Mouse (Mus musculus) C2C12 (cell line): ENCODE measurements around the gene Casp14. TPM values are rescaled to one million over a fixed set of nuclear protein-coding genes. Genes with fewer than 3 reads are reported as not detected.

Source experiments
- H3K27me3 ChIP-seq: one replicate; pipeline ENCODE4 v1.6.1; 2011; ENCODE audit not compliant: control insufficient read depth, insufficient read depth, insufficient read length
- H3K36me3 ChIP-seq: one replicate; pipeline ENCODE4 v1.6.1; 2011; ENCODE audit not compliant: control insufficient read depth, insufficient read depth
- H3K4me3 ChIP-seq: one replicate; pipeline ENCODE4 v1.5.1; 2011; ENCODE audit warnings: mild to moderate bottlenecking, control low read depth; ENCODE audit not compliant: poor library complexity, insufficient read depth, severe bottlenecking
- H3K79me2 ChIP-seq: one replicate; pipeline ENCODE4 v1.6.1; 2011; ENCODE audit not compliant: control insufficient read depth, insufficient read depth
- H3K79me3 ChIP-seq: one replicate; pipeline ENCODE4 v1.6.1; 2011; ENCODE audit warnings: low read depth, control low read depth
- H3ac ChIP-seq: one replicate; pipeline ENCODE3; 2011; ENCODE audit warnings: low read depth; ENCODE audit not compliant: control insufficient read depth, insufficient read length
- CEBPB ChIP-seq: IDR thresholded peaks from one replicate; pipeline ENCODE4 v1.6.1; 2011; ENCODE audit warnings: low read depth, mild to moderate bottlenecking, control low read depth, moderate library complexity
- CTCF ChIP-seq: IDR thresholded peaks from one replicate; pipeline ENCODE4 v1.5.1; 2011; ENCODE audit not compliant: control insufficient read depth, insufficient read depth, insufficient read length
- FOSL1 ChIP-seq: IDR thresholded peaks from one replicate; pipeline ENCODE4 v1.8.0; 2011; ENCODE audit warnings: mild to moderate bottlenecking, low read length; ENCODE audit not compliant: poor library complexity, insufficient read depth, severe bottlenecking
- MAX ChIP-seq: IDR thresholded peaks from one replicate; pipeline ENCODE4 v1.6.1; 2011; ENCODE audit warnings: mild to moderate bottlenecking, control low read depth
- MYOD1 ChIP-seq: IDR thresholded peaks from one replicate; pipeline ENCODE4 v1.6.1; 2011; ENCODE audit warnings: low read depth; ENCODE audit not compliant: control insufficient read depth, insufficient read length
- MYOG ChIP-seq: IDR thresholded peaks from one replicate; pipeline ENCODE4 v1.6.1; 2011; ENCODE audit not compliant: control insufficient read depth, insufficient read length; ENCODE audit errors: extremely low read depth
- USF1 ChIP-seq: IDR thresholded peaks from one replicate; pipeline ENCODE4 v1.6.1; 2011; ENCODE audit warnings: low read depth, mild to moderate bottlenecking, control low read depth, moderate library complexity
- polyA plus RNA-seq: library from polyadenylated mRNA; unstranded; fragments of >200 nt; fragmentation: generic; extraction: Trizol; gene quantifications from one replicate; pipeline ENCODE4 v1.2.1, GENCODE M21; 2012; ENCODE audit warnings: missing spikeins

Gene Casp14
- polyA plus RNA-seq, 1 experiment: not detected

DNA sequence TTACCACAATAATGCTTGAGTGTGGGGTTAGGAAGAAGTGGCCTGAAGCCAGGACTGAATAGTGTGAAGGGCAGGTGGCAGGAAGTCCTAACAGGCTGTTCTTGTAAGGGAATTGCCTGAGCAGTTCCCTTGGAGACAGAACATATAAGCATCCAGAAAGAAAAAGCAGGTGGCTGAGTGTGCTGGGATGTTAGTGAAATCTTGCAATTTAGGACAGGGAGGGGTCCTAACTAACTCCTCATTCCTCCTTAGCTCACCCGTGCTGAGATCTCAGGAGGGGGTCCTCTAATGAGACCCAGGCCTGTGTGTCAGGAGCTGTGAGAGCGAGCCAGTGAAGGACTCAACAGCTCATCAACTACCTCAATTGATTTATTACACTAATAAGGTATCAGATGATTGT is 5.3 kb upstream of the Casp14 start:
- Histone ChIP-seq H3K4me3 (no peak overlapping the region), H3K36me3 (no peaks in the 10 kb centered on the region)
- TF ChIP-seq MYOG: no peak
- no peak for TF ChIP-seq USF1

DNA sequence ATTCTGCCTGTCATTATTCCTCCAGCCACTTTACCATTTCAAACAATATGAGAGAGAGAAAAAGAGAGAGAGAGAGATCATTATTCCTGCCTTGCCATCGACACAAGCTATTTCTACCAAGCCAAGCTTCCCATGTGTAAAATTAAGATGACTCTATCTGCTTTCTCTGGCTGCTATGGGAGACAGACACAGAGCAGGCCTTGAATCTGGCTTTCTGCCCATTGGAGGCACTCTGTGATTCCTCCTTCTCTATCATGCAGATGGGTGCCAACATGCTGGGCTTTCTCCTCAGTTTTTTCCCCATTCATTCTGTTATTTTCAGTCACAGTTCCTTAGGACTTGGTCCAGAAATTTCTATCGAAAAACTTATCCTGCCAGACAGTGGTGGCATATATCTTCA is 4.6 kb upstream of the Casp14 start:
- no peaks in the 10 kb centered on the region for H3K27me3 ChIP-seq
- no peaks in the 10 kb centered on the region for H3K79me2 ChIP-seq
- no peaks in the 10 kb centered on the region for H3K79me3 ChIP-seq
- no peak overlapping the region for H3K4me3 ChIP-seq
- no peaks in the 10 kb centered on the region for H3K36me3 ChIP-seq
- TF ChIP-seq FOSL1: no peak
- no peak for TF ChIP-seq MYOG
- TF ChIP-seq MAX: no peak
- no peak for TF ChIP-seq CEBPB
- no peak for TF ChIP-seq USF1
- no peak for TF ChIP-seq CTCF
- no peak for TF ChIP-seq MYOD1
- H3ac ChIP-seq: no peak overlapping the region

More for the DNA sequence above, 5.3 kb upstream of the Casp14 start:
- no peaks in the 10 kb centered on the region for H3K27me3 ChIP-seq
- H3K79me2 ChIP-seq: no peaks in the 10 kb centered on the region
- H3ac ChIP-seq: no peak overlapping the region
- H3K79me3 ChIP-seq: no peaks in the 10 kb centered on the region

DNA sequence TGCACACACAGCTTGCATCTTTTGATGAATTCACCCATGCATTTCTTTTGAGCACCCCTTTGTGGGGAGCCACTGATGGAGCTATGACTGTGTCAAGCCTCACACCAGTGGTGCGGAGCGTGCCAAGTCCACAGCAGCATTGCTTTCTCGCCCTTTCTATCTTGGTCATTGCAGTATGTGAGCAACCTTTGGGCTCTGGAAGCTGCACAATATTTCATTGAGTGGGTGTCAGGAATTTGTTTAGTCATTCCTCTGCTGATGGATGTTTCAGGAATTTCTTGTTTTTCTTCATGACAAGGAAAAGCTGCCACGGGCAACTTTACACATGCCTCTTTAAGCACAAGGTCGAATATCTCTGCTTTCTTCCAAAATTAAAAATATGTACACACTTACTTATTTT is 3.9 kb upstream of the Casp14 start:
- no peaks in the 10 kb centered on the region for H3K36me3 ChIP-seq
- no peaks in the 10 kb centered on the region for H3K79me2 ChIP-seq
- TF ChIP-seq MYOD1: no peak
- no peak for TF ChIP-seq MYOG
- TF ChIP-seq CTCF: no peak
- TF ChIP-seq CEBPB: no peak
- TF ChIP-seq FOSL1: no peak
- TF ChIP-seq MAX: no peak
- no peak for TF ChIP-seq USF1
- H3ac ChIP-seq: no peak overlapping the region
- no peak overlapping the region for H3K4me3 ChIP-seq
- no peaks in the 10 kb centered on the region for H3K27me3 ChIP-seq
- no peaks in the 10 kb centered on the region for H3K79me3 ChIP-seq

DNA sequence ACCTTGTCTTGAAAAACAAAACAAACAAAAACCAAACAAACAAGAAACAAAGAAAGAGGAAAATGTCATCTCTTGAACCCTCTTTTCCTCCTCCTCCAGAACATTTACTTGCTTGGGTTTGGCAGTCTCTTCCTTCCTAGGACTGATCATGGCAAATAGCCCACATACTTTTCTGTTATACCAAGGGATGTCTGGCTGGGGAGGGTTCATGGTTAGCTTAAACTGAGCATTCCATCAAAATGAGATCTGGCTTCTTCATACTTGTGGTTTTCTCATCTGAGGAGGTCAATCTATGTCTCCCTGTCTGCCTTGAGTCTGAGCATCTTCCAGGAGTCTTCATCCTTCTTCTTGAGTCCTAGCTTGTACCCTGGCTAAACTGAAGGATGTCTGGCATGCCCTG is 1.9 kb downstream of the Casp14 start:
- no peaks in the 10 kb centered on the region for H3K79me3 ChIP-seq
- H3K27me3 ChIP-seq: no peaks in the 10 kb centered on the region
- TF ChIP-seq CTCF: no peak
- no peak for TF ChIP-seq CEBPB
- TF ChIP-seq USF1: no peak
- no peak for TF ChIP-seq MAX
- TF ChIP-seq MYOD1: no peak
- TF ChIP-seq MYOG: no peak
- TF ChIP-seq FOSL1: no peak

DNA sequence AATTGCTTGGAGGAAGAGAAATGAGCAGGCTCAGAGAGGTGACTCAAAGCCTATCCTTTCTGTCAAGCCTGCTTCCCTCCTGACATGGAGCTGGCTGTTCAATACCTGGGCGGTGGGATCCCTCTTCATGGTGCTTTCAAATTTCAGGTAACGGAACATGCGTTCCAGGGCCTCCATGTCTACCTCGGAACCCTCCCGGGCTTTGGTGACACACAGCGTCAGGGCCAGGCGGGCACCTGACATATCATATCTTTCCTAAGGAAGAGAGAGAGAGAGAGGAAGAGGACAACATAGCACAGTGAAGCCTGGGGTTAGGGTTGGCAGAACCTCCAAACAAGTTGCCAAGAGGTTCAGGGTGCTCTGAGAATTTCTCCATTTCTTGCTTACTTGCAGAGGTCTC is 2.9 kb downstream of the Casp14 start:
- no peaks in the 10 kb centered on the region for H3K27me3 ChIP-seq
- H3ac ChIP-seq: no peak overlapping the region
- H3K79me3 ChIP-seq: no peaks in the 10 kb centered on the region
- H3K79me2 ChIP-seq: no peaks in the 10 kb centered on the region
- TF ChIP-seq MYOD1: no peak
- no peak for TF ChIP-seq MAX
- no peak for TF ChIP-seq FOSL1
- TF ChIP-seq CEBPB: no peak
- TF ChIP-seq MYOG: no peak
- TF ChIP-seq USF1: no peak
- TF ChIP-seq CTCF: no peak
- no peaks in the 10 kb centered on the region for H3K36me3 ChIP-seq
- no peak overlapping the region for H3K4me3 ChIP-seq

More for the DNA sequence above, 1.9 kb downstream of the Casp14 start:
- Histone ChIP-seq H3K4me3 (no peak overlapping the region), H3ac (no peak overlapping the region), H3K36me3 (no peaks in the 10 kb centered on the region), H3K79me2 (no peaks in the 10 kb centered on the region)

DNA sequence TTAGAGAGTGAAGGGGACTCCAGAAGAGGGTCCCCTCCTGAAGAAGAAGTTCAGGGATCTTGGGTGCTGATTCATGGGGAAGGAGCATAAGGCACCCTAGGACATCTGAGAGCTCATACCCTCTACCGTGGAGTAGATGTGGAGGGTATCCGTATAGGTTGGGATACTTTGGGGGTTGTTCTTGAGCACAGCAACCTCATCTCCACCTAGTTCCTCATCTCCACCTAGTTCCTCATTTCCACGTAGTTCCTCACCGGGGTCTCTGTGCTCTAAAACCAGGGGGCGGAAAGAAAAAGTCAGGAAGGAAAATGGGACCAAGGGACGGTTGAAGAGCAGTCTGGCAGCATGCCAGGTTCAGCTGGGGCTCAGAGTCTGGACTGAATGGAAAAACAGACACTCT is 4.0 kb downstream of the Casp14 start:
- Histone ChIP-seq H3K4me3 (no peak overlapping the region), H3K27me3 (no peaks in the 10 kb centered on the region), H3ac (no peak overlapping the region), H3K36me3 (no peaks in the 10 kb centered on the region), H3K79me2 (no peaks in the 10 kb centered on the region), H3K79me3 (no peaks in the 10 kb centered on the region)
- no peak for TF ChIP-seq MYOG
- no peak for TF ChIP-seq USF1
- TF ChIP-seq MYOD1: no peak
- no peak for TF ChIP-seq CEBPB
- no peak for TF ChIP-seq FOSL1
- no peak for TF ChIP-seq MAX
- TF ChIP-seq CTCF: no peak
